Comparison of ENCODE assay signal across 12 mouse cellular contexts in the genomic region with DNA sequence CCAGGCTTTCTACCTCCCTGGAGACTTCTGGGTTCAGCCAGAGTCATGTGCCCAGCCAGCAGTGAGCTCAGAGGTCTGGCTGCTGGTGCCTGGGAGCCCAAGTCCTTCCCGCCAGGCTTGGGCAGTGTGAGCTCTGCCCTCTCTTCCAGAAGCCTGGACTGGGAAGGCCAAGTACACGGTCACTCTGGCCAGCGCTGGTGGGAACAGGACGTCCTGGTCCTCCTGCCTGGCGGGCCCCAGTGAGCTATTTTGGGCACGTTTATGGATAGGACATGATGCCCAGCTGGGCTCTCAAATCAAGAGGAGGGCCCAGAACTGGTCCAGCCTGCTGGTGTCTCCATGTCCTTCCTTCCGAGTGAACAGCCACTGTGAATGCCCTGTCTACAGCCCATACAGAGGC.
DNase-seq lines count a peak whose midpoint lies in the region; ATAC-seq and TF ChIP-seq lines count a peak whose summit lies in the region.
"Had no signal": no experiment of that assay in that cellular context is flagged by ENCODE, and none has a peak within 500 bp of the region (broad histone marks: within the 10 kb centered on the region; RNA-seq: fewer than 3 reads in every experiment).

No protein-coding gene starts in this region.

- no peak overlapping the region for H3K4me3 ChIP-seq in kidney, embryonic 15.5 days (replicated peaks)
- H3K4me3 ChIP-seq in heart, embryonic 14.5 days (ENCODE audit: control insufficient read depth in 1 of 2, insufficient read depth in 1 of 2, low read depth in 1 of 2, low read length in 2 of 2): no peak overlapping the region
- no peak overlapping the region for H3K4me3 ChIP-seq in thymus, adult 2 months (ENCODE audit: control insufficient read depth, insufficient read depth, low read length)
- H3K4me3 ChIP-seq: embryonic facial prominence, embryonic 12.5 days; limb, embryonic 13.5 days; midbrain, embryonic 13.5 days had no signal

- H3K9ac ChIP-seq in kidney, embryonic 15.5 days: no peak overlapping the region
- H3K9ac ChIP-seq in heart, embryonic 14.5 days (ENCODE audit: low read length): no peak overlapping the region
- H3K9ac ChIP-seq: embryonic facial prominence, embryonic 12.5 days; limb, embryonic 13.5 days; midbrain, embryonic 13.5 days had no signal

- no peaks in the 10 kb centered on the region for H3K27me3 ChIP-seq in kidney, embryonic 15.5 days
- H3K27me3 ChIP-seq in heart, embryonic 14.5 days (ENCODE audit: control insufficient read depth, insufficient read depth, low read length): no peaks in the 10 kb centered on the region
- H3K27me3 ChIP-seq in thymus, adult 2 months (ENCODE audit: control insufficient read depth, insufficient read depth, low read length): no peaks in the 10 kb centered on the region
- H3K27me3 ChIP-seq: embryonic facial prominence, embryonic 12.5 days; limb, embryonic 13.5 days; Patski had no signal

- 65% methylated on average over 7 of the region's 7 CpGs for WGBS in kidney, embryonic 15.5 days
- WGBS in heart, embryonic 14.5 days: 42% methylated on average over 7 of the region's 7 CpGs
- 91% methylated on average over 7 of the region's 7 CpGs for WGBS in thymus, adult 2 months

- no peak for TF ChIP-seq POLR2A in thymus, adult 2 months (IDR thresholded peaks at IDR 0.05; ENCODE audit: control insufficient read depth, extremely low read depth, insufficient read depth, low read length, poor library complexity)

- no peak for TF ChIP-seq CTCF in thymus, adult 2 months (IDR thresholded peaks at IDR 0.05; ENCODE audit: borderline replicate concordance, control insufficient read depth, extremely low read depth, insufficient read depth, low read length, poor library complexity)

- no peak for ATAC-seq in kidney, embryonic 15.5 days (replicated peaks; ENCODE audit: low FRiP score)
- ATAC-seq in heart, embryonic 14.5 days (ENCODE audit: insufficient number of reproducible peaks, insufficient read depth, low FRiP score, low read depth): 0 out of 2 replicates have a peak, but pooled peaks have one; percentile 13
- ATAC-seq: midbrain, embryonic 13.5 days; Patski had no signal

- no peaks in the 10 kb centered on the region for H3K36me3 ChIP-seq in kidney, embryonic 15.5 days
- no peaks in the 10 kb centered on the region for H3K36me3 ChIP-seq in heart, embryonic 14.5 days (ENCODE audit: control insufficient read depth, insufficient read depth, low read length)
- no peaks in the 10 kb centered on the region for H3K36me3 ChIP-seq in thymus, adult 2 months (ENCODE audit: control insufficient read depth, insufficient read depth, low read length)
- H3K36me3 ChIP-seq: embryonic facial prominence, embryonic 12.5 days; limb, embryonic 13.5 days; midbrain, embryonic 13.5 days had no signal

- no peak overlapping the region for H3K4me2 ChIP-seq in kidney, embryonic 15.5 days
- H3K4me2 ChIP-seq in heart, embryonic 14.5 days (ENCODE audit: low read length): no peak overlapping the region
- H3K4me2 ChIP-seq: embryonic facial prominence, embryonic 12.5 days; limb, embryonic 13.5 days; midbrain, embryonic 13.5 days had no signal

- peak; percentile 85 for DNase-seq in kidney, adult 18-20 months
- DNase-seq in adrenal gland, postnatal 14 days: peak; percentile 88
- DNase-seq in kidney, postnatal 36 days: peak; percentile 85 to 95
- DNase-seq in spleen, postnatal 36 days (ENCODE audit: low spot score in 2 of 2): no peak
- no peak for DNase-seq in thymus, adult 2 months
- DNase-seq in cerebellum, postnatal 4 days (ENCODE audit: low spot score in 2 of 2): no peak

- H3K9me3 ChIP-seq in kidney, embryonic 15.5 days (replicated peaks): no peaks in the 10 kb centered on the region
- H3K9me3 ChIP-seq in heart, embryonic 14.5 days (ENCODE audit: control insufficient read depth, low read length): no peaks in the 10 kb centered on the region
- H3K9me3 ChIP-seq: embryonic facial prominence, embryonic 12.5 days; limb, embryonic 13.5 days; midbrain, embryonic 13.5 days had no signal

- no peak overlapping the region for H3K27ac ChIP-seq in kidney, embryonic 15.5 days
- H3K27ac ChIP-seq in heart, embryonic 14.5 days (replicated peaks in 1 of 2; ENCODE audit: control insufficient read depth in 1 of 2, insufficient read depth in 1 of 2, low read depth in 2 of 2, low read length in 2 of 2): no peak overlapping the region
- H3K27ac ChIP-seq in thymus, adult 2 months (ENCODE audit: control insufficient read depth, insufficient read depth, low read length): no peak overlapping the region
- H3K27ac ChIP-seq: embryonic facial prominence, embryonic 12.5 days; limb, embryonic 13.5 days; midbrain, embryonic 13.5 days had no signal

- peaks cover 43% of the 10 kb centered on the region for H3K4me1 ChIP-seq in kidney, embryonic 15.5 days
- peaks cover 48 to 53% of the 10 kb centered on the region in 2 experiments for H3K4me1 ChIP-seq in heart, embryonic 14.5 days (ENCODE audit: control insufficient read depth in 2 of 2, insufficient read depth in 2 of 2, low read length in 2 of 2)
- H3K4me1 ChIP-seq in thymus, adult 2 months (replicated peaks; ENCODE audit: control insufficient read depth, insufficient read depth, low read length): peaks cover 9% of the 10 kb centered on the region

Comparison
In these comparisons a context has a peak if more than half of its experiments do, and no peak if none do; other contexts are left out.
1. DNase-seq: peak in kidney, adult 18-20 months (single experiment), adrenal gland, postnatal 14 days (single experiment) and kidney, postnatal 36 days (2 of 2); none in spleen, postnatal 36 days (0 of 2), thymus, adult 2 months (single experiment) and cerebellum, postnatal 4 days (0 of 2).